Mouse (Mus musculus) limb, embryonic 13.5 days (tissue): ENCODE measurements around the gene Gtf2ird2. TPM values are rescaled to one million over a fixed set of nuclear protein-coding genes. Genes with fewer than 3 reads are reported as not detected.

Experiments
- ATAC-seq: fragments of 200-750 bp; cut with Nextera tagmentation; 2 replicates; pipeline ENCODE4 v1.8.0; 2017; ENCODE audit warnings: low read depth, moderate number of reproducible peaks, moderate TSS enrichment; ENCODE audit not compliant: low FRiP score
- H3K27ac ChIP-seq: fragments of 300-500 bp; sonication (generic); 2 replicates; pipeline ENCODE4 v1.5.1; 2015; ENCODE audit warnings: inconsistent platforms, mild to moderate bottlenecking, moderate library complexity
- H3K27me3 ChIP-seq: fragments of 300-500 bp; sonication (generic); 2 replicates; pipeline ENCODE4 v1.6.1; 2015; ENCODE audit warnings: mild to moderate bottlenecking, inconsistent platforms
- H3K36me3 ChIP-seq: fragments of 300-500 bp; sonication (generic); 2 replicates; pipeline ENCODE4 v1.6.1; 2015; ENCODE audit warnings: inconsistent platforms, mild to moderate bottlenecking, moderate library complexity
- H3K4me1 ChIP-seq: fragments of 300-500 bp; sonication (generic); 2 replicates; pipeline ENCODE4 v1.6.1; 2015; ENCODE audit warnings: inconsistent platforms
- H3K4me2 ChIP-seq: fragments of 300-500 bp; sonication (generic); replicated peaks from 2 replicates; pipeline ENCODE4 v1.6.1; 2015; ENCODE audit warnings: inconsistent platforms, mild to moderate bottlenecking, moderate library complexity
- H3K4me3 ChIP-seq: fragments of 300-500 bp; sonication (generic); 2 replicates; pipeline ENCODE4 v1.5.1; 2015; ENCODE audit warnings: moderate library complexity, mild to moderate bottlenecking, inconsistent platforms
- H3K9ac ChIP-seq: fragments of 300-500 bp; sonication (generic); 2 replicates; pipeline ENCODE4 v1.6.1; 2015; ENCODE audit warnings: mild to moderate bottlenecking, inconsistent platforms
- H3K9me3 ChIP-seq: fragments of 300-500 bp; sonication (generic); 2 replicates; pipeline ENCODE4 v1.6.1; 2016; ENCODE audit warnings: inconsistent platforms
- WGBS: fragments of 180-500 bp; shearing (Covaris S2); methylation state at CpG from one replicate; pipeline ENCODE4 v1.1.7; 2015; 5-methylcytosine and 5-hydroxymethylcytosine counted together
- polyA plus RNA-seq: library from polyadenylated mRNA; unstranded; fragments of >200 nt; fragmentation: Nextera tagmentation; extraction: Ambion mirVana; gene quantifications from 2 replicates; pipeline ENCODE4 v1.2.1, GENCODE M21; 2015

The Gtf2ird2 gene
- polyA plus RNA-seq, 1 experiment from 2014 or later = 11.0 TPM

DNA sequence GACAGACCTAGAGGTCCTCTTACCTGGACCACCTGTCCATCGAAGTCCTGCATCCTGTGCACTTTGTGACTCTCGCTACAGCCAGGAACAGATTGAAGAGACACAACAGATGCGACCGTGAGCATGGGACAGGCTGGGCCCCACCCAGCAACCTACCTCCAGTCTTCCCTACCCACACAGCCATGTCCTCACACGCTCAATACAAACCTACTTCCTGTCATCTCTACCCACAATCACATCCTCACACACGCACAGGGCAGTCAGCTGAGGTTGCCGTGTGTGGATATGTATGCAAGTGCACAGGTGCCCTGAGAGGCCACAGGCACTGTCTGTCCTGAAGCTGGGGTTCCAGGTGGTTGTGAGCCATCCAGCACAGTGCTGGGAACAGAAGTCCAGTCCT is 17.2 kb upstream of the Gtf2ird2 start:
- 89% methylated on average over 7 of the region's 7 CpGs for WGBS
- Histone ChIP-seq H3K36me3 (peaks cover 78% of the 10 kb centered on the region), H3K9ac (no peak overlapping the region), H3K27ac (no peak overlapping the region), H3K4me1 (peaks cover 10% of the 10 kb centered on the region), H3K27me3 (no peaks in the 10 kb centered on the region), H3K4me2 (no peak overlapping the region), H3K9me3 (no peaks in the 10 kb centered on the region), H3K4me3 (no peak overlapping the region)
- ATAC-seq = no peak

DNA sequence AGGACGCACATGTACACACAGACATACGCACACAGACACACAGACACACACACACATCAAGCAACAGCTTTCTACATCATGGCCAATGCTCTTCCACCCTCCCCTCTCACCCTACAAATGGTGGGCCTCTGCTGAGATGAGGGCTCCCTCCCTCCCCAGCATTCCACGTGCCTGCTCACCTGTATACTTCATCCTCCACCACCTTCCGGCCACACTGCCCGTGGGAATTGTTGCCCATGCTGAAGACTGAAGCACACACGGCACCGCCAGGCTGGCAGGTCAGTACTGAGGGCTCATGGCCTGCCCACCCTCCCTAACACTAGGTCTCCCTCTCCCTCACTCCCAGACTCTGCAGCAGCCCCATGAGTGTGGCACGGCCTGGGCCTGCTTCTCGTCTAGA is 15.8 kb upstream of the Gtf2ird2 start:
- WGBS = 82% methylated on average over 9 of the region's 9 CpGs
- Histone ChIP-seq H3K4me2 (no peak overlapping the region), H3K4me3 (no peak overlapping the region), H3K27me3 (no peaks in the 10 kb centered on the region), H3K9me3 (no peaks in the 10 kb centered on the region), H3K27ac (no peak overlapping the region), H3K9ac (no peak overlapping the region), H3K36me3 (peaks cover 76% of the 10 kb centered on the region), H3K4me1 (peaks cover 10% of the 10 kb centered on the region)
- no peak for ATAC-seq

DNA sequence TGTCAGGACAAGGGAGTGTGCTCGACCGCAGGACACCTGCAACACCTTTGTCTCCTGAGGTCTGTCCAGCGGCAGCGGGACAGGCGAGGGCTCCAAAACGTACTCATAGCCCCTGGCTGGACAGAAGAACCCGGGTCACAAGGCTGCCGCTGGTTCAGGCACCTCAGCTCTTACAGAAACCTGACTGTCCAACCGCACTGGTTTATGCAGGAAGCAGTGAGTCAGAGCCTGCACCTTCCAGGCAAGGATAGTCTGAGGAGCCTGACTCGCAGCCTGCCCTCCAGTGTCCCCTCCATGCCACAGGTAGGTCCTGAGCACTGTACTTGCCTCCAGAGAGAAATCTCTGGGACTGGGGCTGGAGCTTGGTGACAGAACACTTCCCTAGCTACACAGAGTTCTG is 14.6 kb upstream of the Gtf2ird2 start:
- no peak overlapping the region for H3K4me3 ChIP-seq
- H3K4me1 ChIP-seq = peaks cover 10% of the 10 kb centered on the region
- H3K9me3 ChIP-seq = no peaks in the 10 kb centered on the region
- H3K27me3 ChIP-seq = no peaks in the 10 kb centered on the region
- no peak overlapping the region for H3K27ac ChIP-seq
- no peak overlapping the region for H3K9ac ChIP-seq
- ATAC-seq = no peak
- no peak overlapping the region for H3K4me2 ChIP-seq
- peaks cover 68% of the 10 kb centered on the region for H3K36me3 ChIP-seq
- WGBS = 92% methylated on average over 8 of the region's 10 CpGs

DNA sequence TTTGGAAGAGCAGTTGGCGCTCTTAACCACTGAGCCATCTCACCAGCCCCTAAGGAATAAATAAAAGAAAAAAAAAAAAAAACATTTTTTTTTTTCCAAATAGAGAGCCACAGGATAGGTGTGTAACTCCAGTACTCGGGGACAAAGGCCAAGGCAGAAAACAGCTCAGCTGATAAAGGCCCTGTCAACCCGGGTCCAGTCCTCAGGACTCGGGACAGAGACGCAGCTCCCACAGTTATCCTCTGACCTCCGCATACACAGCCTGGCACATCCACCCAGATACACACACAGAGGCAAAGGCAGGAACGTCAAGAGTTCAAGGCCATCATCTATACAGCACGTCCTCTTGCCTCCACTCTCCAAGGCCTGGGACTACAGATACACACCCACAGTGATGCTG is 13.7 kb upstream of the Gtf2ird2 start:
- 94% methylated on average over 8 of the region's 8 CpGs for WGBS
- no peaks in the 10 kb centered on the region for H3K27me3 ChIP-seq
- peaks cover 13% of the 10 kb centered on the region for H3K4me1 ChIP-seq
- no peak overlapping the region for H3K27ac ChIP-seq
- H3K4me2 ChIP-seq = no peak overlapping the region
- no peak overlapping the region for H3K9ac ChIP-seq
- no peak overlapping the region for H3K4me3 ChIP-seq
- H3K9me3 ChIP-seq = no peaks in the 10 kb centered on the region
- no peak for ATAC-seq
- peaks cover 61% of the 10 kb centered on the region for H3K36me3 ChIP-seq

DNA sequence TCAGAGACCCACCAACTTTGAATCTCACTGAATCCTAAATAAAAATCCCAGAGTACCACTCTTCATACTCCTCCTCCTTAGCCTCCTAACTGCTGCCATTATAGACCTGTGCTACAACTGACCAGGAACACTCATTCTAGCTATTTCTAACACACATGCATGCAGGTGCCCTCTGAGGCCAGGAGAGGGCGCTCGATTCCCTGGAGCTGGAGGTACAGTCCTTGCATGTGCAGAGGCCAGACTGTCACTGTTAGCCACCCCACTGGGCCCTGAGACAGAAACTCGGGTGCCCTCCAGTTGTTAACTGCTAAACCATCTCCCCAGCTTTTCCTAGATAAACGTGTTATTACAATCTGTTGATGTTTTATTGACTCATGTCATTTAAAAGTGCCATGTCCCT is 10.6 kb upstream of the Gtf2ird2 start:
- no peak overlapping the region for H3K27ac ChIP-seq
- H3K9ac ChIP-seq = no peak overlapping the region
- H3K4me3 ChIP-seq = no peak overlapping the region
- peaks cover 38% of the 10 kb centered on the region for H3K36me3 ChIP-seq
- 44% methylated on average over 4 of the region's 4 CpGs for WGBS
- H3K4me2 ChIP-seq = no peak overlapping the region
- no peak for ATAC-seq
- H3K27me3 ChIP-seq = no peaks in the 10 kb centered on the region
- H3K4me1 ChIP-seq = peaks cover 18% of the 10 kb centered on the region
- no peaks in the 10 kb centered on the region for H3K9me3 ChIP-seq

DNA sequence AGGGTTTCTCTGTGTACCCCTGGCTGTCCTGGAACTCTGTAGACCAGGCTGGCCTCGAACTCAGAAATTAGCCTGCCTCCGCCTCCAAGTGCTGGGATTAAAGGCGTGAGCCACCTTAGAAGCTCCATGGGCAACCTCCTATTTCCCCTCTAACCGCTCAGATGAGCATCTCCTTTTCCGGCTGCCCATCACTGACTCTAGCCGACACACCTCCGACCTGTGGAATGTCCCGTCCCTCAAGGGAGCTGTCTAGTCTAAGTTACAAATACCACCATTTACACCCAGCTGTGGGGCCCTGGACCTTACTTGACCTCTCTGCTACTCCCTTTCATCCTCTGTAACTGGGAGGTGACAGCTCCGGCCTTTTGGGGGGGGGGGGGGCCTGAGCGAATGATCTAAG is 8.1 kb upstream of the Gtf2ird2 start:
- Histone ChIP-seq H3K36me3 (peaks cover 24% of the 10 kb centered on the region), H3K27me3 (no peaks in the 10 kb centered on the region), H3K27ac (peak overlapping the region; percentile 73; the same call in 1 of the 2 replicates), H3K9me3 (no peaks in the 10 kb centered on the region), H3K4me2 (peak overlapping the region; percentile 89), H3K4me1 (peaks cover 18% of the 10 kb centered on the region), H3K4me3 (peak overlapping the region; percentile 75), H3K9ac (peak overlapping the region; percentile 83)
- 5% methylated on average over 10 of the region's 10 CpGs for WGBS
- no peak for ATAC-seq

DNA sequence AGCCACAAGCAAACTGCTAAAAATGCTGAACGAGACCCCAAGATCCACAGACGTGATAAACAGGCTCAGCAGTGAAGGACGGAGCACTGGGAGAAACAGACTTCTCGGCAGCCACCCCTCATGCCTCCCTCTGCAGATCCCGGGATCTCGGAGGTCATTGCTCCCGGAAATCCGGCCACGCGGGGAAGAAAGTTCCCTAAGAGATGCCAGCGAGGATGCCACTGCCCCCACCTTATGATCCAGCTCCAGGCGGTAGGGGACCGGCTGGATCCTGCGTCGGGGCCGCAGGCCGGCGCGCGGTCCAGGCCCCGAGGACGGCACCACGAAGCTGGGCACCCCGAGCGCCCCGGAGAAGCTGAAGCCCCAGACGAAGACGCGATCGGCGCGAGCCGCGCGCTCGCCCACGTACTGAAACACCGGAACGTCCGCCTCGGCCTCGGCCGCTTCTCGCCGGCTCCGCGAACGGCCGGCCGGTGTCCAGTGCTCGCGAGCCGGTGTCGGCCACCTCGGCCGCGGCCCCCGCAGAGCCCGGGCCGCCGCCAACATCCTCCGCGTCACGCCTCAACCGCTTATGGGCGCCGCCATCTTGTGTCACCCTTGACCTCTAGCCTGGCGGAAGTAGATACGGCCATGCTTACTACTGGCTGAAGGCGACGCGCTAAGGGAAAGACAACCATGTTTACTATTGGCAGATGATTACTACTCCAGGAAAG is 7.5 kb upstream of the Gtf2ird2 start, which contains the start of gene Rcc1l:
Gene Rcc1l, minus strand, starts transcription at position 606 of the 713 bp plus-strand sequence.
- Histone ChIP-seq H3K27ac (peak within 1 kb of the TSS; percentile 73; the same call in 1 of the 2 replicates), H3K27me3 (no peaks in the 10 kb centered on the region), H3K9me3 (no peaks in the 10 kb centered on the region), H3K4me2 (peak within 1 kb of the TSS; percentile 89), H3K4me1 (peaks cover 18% of the 10 kb centered on the region), H3K36me3 (peaks cover 18% of the 10 kb centered on the region), H3K9ac (peak within 1 kb of the TSS; percentile 83), H3K4me3 (peak within 1 kb of the TSS; percentile 75)
- WGBS = under 1% methylated on average over 72 of the region's 72 CpGs
- ATAC-seq = peak; percentile 93

DNA sequence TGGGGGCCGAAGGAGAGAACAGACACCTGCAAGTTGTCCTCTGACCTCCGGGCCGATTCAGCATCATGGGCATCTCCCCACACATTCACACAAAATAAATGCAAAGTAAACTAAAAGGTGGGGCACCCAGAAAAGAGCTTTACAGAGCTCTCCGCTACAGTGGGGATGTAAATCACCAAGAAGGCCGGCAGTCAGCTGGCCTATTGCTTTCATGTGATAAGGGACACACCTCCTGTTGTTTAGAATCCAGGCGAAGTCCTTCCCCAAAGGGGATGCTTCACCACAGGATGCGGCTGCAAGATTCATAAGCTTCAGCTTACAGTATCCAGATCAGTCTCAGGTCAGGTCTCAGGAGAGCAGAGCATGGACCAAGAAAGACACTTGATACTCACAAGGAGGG is 5.3 kb upstream of the Gtf2ird2 start:
- H3K27ac ChIP-seq = no peak overlapping the region
- H3K9me3 ChIP-seq = no peaks in the 10 kb centered on the region
- 76% methylated on average over 7 of the region's 7 CpGs for WGBS
- H3K4me2 ChIP-seq = no peak overlapping the region
- ATAC-seq = no peak
- no peak overlapping the region for H3K4me3 ChIP-seq
- no peak overlapping the region for H3K9ac ChIP-seq
- H3K27me3 ChIP-seq = no peaks in the 10 kb centered on the region
- no peaks in the 10 kb centered on the region for H3K36me3 ChIP-seq
- H3K4me1 ChIP-seq = peaks cover 34% of the 10 kb centered on the region

DNA sequence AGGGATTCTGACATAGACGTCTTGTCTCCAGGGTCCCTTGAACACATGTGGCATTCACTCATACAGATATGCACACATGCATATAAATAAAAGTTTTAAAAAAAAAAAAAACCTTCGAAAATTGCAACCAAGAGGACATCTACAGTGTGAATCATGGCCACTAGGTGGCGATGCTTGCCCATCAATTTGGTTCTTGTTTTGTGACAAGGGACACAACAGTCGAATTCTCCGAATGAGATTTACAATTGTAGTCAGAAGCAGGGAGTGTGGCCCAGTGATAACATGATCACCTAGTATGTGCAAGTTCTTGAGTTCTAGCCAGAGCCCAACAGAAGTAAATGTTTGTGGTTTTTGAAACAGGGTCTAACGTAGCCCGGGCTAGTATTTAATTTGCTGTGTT is 3.9 kb upstream of the Gtf2ird2 start:
- ATAC-seq = no peak
- Histone ChIP-seq H3K9ac (no peak overlapping the region), H3K27ac (no peak overlapping the region), H3K9me3 (no peaks in the 10 kb centered on the region), H3K4me1 (peaks cover 28% of the 10 kb centered on the region), H3K4me3 (no peak overlapping the region), H3K27me3 (no peaks in the 10 kb centered on the region), H3K4me2 (no peak overlapping the region), H3K36me3 (no peaks in the 10 kb centered on the region)
- 21% methylated on average over 7 of the region's 7 CpGs for WGBS

DNA sequence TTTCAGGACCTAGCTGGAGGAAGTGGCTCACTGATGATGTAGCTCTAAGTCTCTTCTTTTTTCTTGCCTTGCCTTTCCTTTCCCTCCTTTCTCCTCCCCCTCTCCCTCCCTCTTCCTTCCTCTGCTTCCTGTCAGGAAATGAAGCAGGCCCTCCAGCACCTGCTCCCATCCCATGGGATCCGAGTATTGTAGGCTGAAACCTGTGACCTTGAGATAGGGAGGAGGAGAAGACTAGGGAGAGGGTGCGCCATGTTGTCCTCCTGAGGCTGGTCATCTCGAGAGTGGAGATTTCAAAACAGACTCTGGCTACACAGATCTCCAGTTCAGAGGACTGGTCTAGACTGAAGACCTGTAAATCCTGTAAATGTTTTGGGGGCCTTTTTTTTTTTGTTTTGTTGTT is 1.6 kb upstream of the Gtf2ird2 start:
- no peaks in the 10 kb centered on the region for H3K36me3 ChIP-seq
- ATAC-seq = no peak
- 57% methylated on average over 3 of the region's 3 CpGs for WGBS
- no peak overlapping the region for H3K4me2 ChIP-seq
- H3K9me3 ChIP-seq = no peaks in the 10 kb centered on the region
- H3K4me1 ChIP-seq = peaks cover 17% of the 10 kb centered on the region
- peak overlapping the region; percentile 25; the same call in 1 of the 2 replicates for H3K9ac ChIP-seq
- H3K4me3 ChIP-seq = no peak overlapping the region
- no peaks in the 10 kb centered on the region for H3K27me3 ChIP-seq
- H3K27ac ChIP-seq = no peak overlapping the region; the same call in 1 of the 2 replicates

DNA sequence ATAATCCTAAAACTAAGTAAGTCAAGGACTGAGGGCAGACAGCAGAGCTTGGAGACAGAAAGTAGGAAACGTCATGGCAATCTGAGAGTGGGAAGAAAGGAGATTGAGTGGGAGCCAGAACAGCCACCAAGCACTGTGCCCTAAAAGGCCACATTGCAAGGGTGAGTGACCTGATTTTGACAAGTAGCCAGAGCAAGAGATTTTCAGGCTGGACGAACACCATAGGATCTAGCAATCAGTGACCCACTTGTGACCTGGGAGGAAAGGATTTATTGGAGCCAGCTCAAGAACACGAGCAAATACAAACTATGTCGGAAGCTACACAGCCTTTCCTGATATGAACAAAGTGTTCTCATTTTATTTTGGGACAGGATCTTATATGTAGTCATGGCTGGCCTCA is 1.1 kb upstream of the Gtf2ird2 start:
- 62% methylated on average over 4 of the region's 4 CpGs for WGBS
- Histone ChIP-seq H3K36me3 (no peaks in the 10 kb centered on the region), H3K9me3 (0 out of 2 replicates have a peak, but pooled peaks cover 3% of the 10 kb centered on the region), H3K4me1 (peaks cover 17% of the 10 kb centered on the region), H3K9ac (peak overlapping the region; percentile 77; the same call in 1 of the 2 replicates), H3K27ac (no peak overlapping the region), H3K4me3 (peak overlapping the region; percentile 65), H3K4me2 (peak overlapping the region; percentile 76), H3K27me3 (no peaks in the 10 kb centered on the region)
- no peak for ATAC-seq

DNA sequence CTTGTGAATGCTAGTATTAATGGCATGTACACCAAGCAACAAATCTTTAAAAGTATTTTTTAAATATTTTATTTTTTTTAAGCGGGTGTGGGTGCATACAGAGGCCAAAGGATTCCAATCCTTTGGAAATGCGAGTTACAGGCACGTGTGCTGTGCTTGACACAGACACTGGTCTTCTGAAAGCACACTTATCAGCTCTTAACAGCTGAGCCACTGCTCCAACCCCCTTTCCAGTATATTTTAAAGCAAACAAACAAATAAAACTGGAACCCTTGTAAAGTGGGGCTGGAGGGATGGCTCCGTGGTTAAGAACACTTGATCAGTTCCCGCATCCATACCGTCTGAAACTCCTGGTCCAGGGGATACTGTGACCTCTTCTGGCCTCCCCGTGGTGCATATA is 657 bp upstream of the Gtf2ird2 start:
- H3K27ac ChIP-seq = 0 out of 2 replicates have a peak overlapping the region, but pooled peaks have one; percentile 92
- H3K4me1 ChIP-seq = peaks cover 17% of the 10 kb centered on the region
- WGBS = 51% methylated on average over 7 of the region's 7 CpGs
- peak overlapping the region; percentile 76 for H3K4me2 ChIP-seq
- H3K36me3 ChIP-seq = no peaks in the 10 kb centered on the region
- no peaks in the 10 kb centered on the region for H3K27me3 ChIP-seq
- peak overlapping the region; percentile 65 for H3K4me3 ChIP-seq
- 0 out of 2 replicates have a peak, but pooled peaks cover 3% of the 10 kb centered on the region for H3K9me3 ChIP-seq
- ATAC-seq = no peak
- H3K9ac ChIP-seq = peak overlapping the region; percentile 77

DNA sequence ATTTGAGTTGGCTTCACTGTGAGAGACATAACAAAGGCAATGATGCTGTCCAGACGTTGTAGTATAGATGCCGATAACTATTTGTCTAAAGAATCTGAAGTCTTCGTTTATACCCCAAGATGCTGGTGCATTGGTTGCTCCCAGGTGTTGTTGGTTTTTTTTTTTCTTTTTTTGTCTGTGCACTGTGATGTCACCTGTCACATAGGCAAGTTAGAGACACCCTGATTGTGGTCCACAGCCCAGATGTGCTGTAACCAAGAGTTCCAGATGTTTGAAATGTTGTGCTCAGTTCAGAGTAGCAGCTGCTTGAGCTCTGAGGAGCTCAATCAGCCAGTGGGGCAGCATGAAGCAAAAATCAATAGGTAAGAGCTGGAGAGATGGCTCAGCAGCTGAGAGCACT is 2.2 kb downstream of the Gtf2ird2 start:
- Histone ChIP-seq H3K4me2 (no peak overlapping the region), H3K27ac (no peak overlapping the region), H3K27me3 (no peaks in the 10 kb centered on the region), H3K9ac (no peak overlapping the region), H3K4me1 (peaks cover 17% of the 10 kb centered on the region), H3K9me3 (0 out of 2 replicates have a peak, but pooled peaks cover 3% of the 10 kb centered on the region), H3K4me3 (no peak overlapping the region), H3K36me3 (no peaks in the 10 kb centered on the region)
- no peak for ATAC-seq
- WGBS = 88% methylated on average over 3 of the region's 3 CpGs
